Mouse (Mus musculus): ENCODE measurements around the gene Sugt1.

Gene Sugt1

GRCm38 (mm10) chr14:79677108-79677753 lies 89.7 kb downstream of the Sugt1 start:
- no peak for DNase-seq (ENCODE audit: low read depth, low spot score)

GRCm38 (mm10) chr14:79677891-79678687 lies 90.6 kb downstream of the Sugt1 start:
- no peak for DNase-seq (ENCODE audit: low read depth, low spot score)

- DNase-seq (ENCODE audit: low read depth, low spot score) = no peak
Observed at GRCm38 (mm10) chr14:79680652-79681051, 93.2 kb downstream of the Sugt1 start.
